Mouse (Mus musculus): ENCODE results near the gene Mrps36. TPM values are rescaled to one million over a fixed set of nuclear protein-coding genes. Genes with fewer than 3 reads are reported as not detected.

The Mrps36 gene
- total RNA-seq, 2 experiments from 2014 or later, result 73.2 to 102 TPM

Other genes starting within 250 kb of the Mrps36 start
- gene Ocln, start 191.9 kb downstream of the Mrps36 start, total RNA-seq (2014; fragmentation: Nextera tagmentation), result not detected in 2 replicates
- gene Ocln, start 191.9 kb downstream of the Mrps36 start, total RNA-seq (2017), result not detected in 2 replicates
- gene Marveld2, start 127.7 kb downstream of the Mrps36 start, total RNA-seq (2014; fragmentation: Nextera tagmentation), result not detected in 2 replicates
- gene Marveld2, start 127.7 kb downstream of the Mrps36 start, total RNA-seq (2017), result 0.52 and 0.78 TPM in 2 replicates
- gene Ak6, start 93.7 kb downstream of the Mrps36 start, total RNA-seq (2014; fragmentation: Nextera tagmentation), result 246 and 279 TPM in 2 replicates
- 261 and 347 TPM in 2 replicates for gene Ak6, start 93.7 kb downstream of the Mrps36 start, total RNA-seq (2017)
- gene Rad17, start 93.6 kb downstream of the Mrps36 start, total RNA-seq (2014; fragmentation: Nextera tagmentation), result 20.1 and 21.6 TPM in 2 replicates
- gene Rad17, start 93.6 kb downstream of the Mrps36 start, total RNA-seq (2017), result 34.0 and 48.8 TPM in 2 replicates
- gene Taf9, start 93.1 kb downstream of the Mrps36 start, total RNA-seq (2014; fragmentation: Nextera tagmentation), result 26.5 and 41.9 TPM in 2 replicates
- gene Taf9, start 93.1 kb downstream of the Mrps36 start, total RNA-seq (2017), result 38.9 and 58.9 TPM in 2 replicates
- gene Ccdc125, start 74.9 kb downstream of the Mrps36 start, total RNA-seq (2014; fragmentation: Nextera tagmentation), result 25.6 and 37.4 TPM in 2 replicates
- gene Ccdc125, start 74.9 kb downstream of the Mrps36 start, total RNA-seq (2017), result 50.8 and 58.4 TPM in 2 replicates
- 37.8 and 52.0 TPM in 2 replicates for gene Cdk7, start 13.7 kb downstream of the Mrps36 start, total RNA-seq (2014; fragmentation: Nextera tagmentation)
- 43.3 and 54.5 TPM in 2 replicates for gene Cdk7, start 13.7 kb downstream of the Mrps36 start, total RNA-seq (2017)
- 37.1 and 51.9 TPM in 2 replicates for gene Cenph, start 31.2 kb upstream of the Mrps36 start, total RNA-seq (2014; fragmentation: Nextera tagmentation)
- gene Cenph, start 31.2 kb upstream of the Mrps36 start, total RNA-seq (2017), result 56.6 and 69.5 TPM in 2 replicates
- gene Ccnb1, start 41.9 kb upstream of the Mrps36 start, total RNA-seq (2014; fragmentation: Nextera tagmentation), result 26.8 and 43.5 TPM in 2 replicates
- gene Ccnb1, start 41.9 kb upstream of the Mrps36 start, total RNA-seq (2017), result 231 and 274 TPM in 2 replicates
- gene Slc30a5, start 88.8 kb upstream of the Mrps36 start, total RNA-seq (2014; fragmentation: Nextera tagmentation), result 97.0 and 97.9 TPM in 2 replicates
- 96.8 and 111 TPM in 2 replicates for gene Slc30a5, start 88.8 kb upstream of the Mrps36 start, total RNA-seq (2017)

Data from granulocyte monocyte progenitor cell, adult 5-6 weeks (primary cell).